Mouse (Mus musculus) intestine, postnatal 0 days (tissue): ENCODE results near the gene Pou4f1. TPM values are rescaled to one million over a fixed set of nuclear protein-coding genes. Genes with fewer than 3 reads are reported as not detected.
A peak's percentile ranks its signal among the peaks of the same experiment; 100 is the strongest.

ENCODE experiments used
- ATAC-seq: fragments of 200-750 bp; cut with Nextera tagmentation; 2 replicates; pipeline ENCODE4 v1.8.0; 2017; ENCODE audit warnings: mild to moderate bottlenecking, moderate TSS enrichment, moderate library complexity
- H3K27ac ChIP-seq: fragments of 300-500 bp; sonication (generic); 2 replicates; pipeline ENCODE4 v1.5.1; 2014; ENCODE audit warnings: mild to moderate bottlenecking, low read depth, low read length, moderate library complexity
- H3K27me3 ChIP-seq: fragments of 300-500 bp; sonication (generic); replicated peaks from 2 replicates; pipeline ENCODE4 v1.6.1; 2014; ENCODE audit warnings: low read length, mixed read lengths; ENCODE audit not compliant: control insufficient read depth, insufficient read depth
- H3K36me3 ChIP-seq: fragments of 300-500 bp; sonication (generic); 2 replicates; pipeline ENCODE4 v1.6.1; 2014; ENCODE audit warnings: mild to moderate bottlenecking, moderate library complexity; ENCODE audit not compliant: control insufficient read depth, insufficient read depth
- H3K4me1 ChIP-seq: fragments of 300-500 bp; sonication (generic); replicated peaks from 2 replicates; pipeline ENCODE4 v1.6.1; 2014; ENCODE audit warnings: antibody characterized with exemption, low read length, mixed read lengths; ENCODE audit not compliant: control insufficient read depth, insufficient read depth
- H3K4me2 ChIP-seq: fragments of 300-500 bp; sonication (generic); replicated peaks from 2 replicates; pipeline ENCODE4 v1.6.1; 2014; ENCODE audit warnings: low read depth, mild to moderate bottlenecking, moderate library complexity
- H3K4me3 ChIP-seq: fragments of 300-500 bp; sonication (generic); 2 replicates; pipeline ENCODE4 v1.5.1; 2014; ENCODE audit warnings: low read depth, low read length
- H3K9ac ChIP-seq: fragments of 300-500 bp; sonication (generic); 2 replicates; pipeline ENCODE4 v1.6.1; 2014; ENCODE audit warnings: mild to moderate bottlenecking, low read depth, low read length
- H3K9me3 ChIP-seq: fragments of 300-500 bp; sonication (generic); 2 replicates; pipeline ENCODE4 v1.6.1; 2016; ENCODE audit warnings: mixed run types; ENCODE audit not compliant: control insufficient read depth
- CTCF ChIP-seq: sonication (generic); IDR thresholded peaks from 2 replicates; pipeline ENCODE4 v1.5.1; 2016; ENCODE audit warnings: low read depth, mild to moderate bottlenecking, control low read depth, antibody characterized with exemption, moderate library complexity
- WGBS: fragments of 180-500 bp; shearing (Covaris S2); extraction: QIAGEN DNeasy Blood & Tissue Kit; methylation state at CpG from one replicate; pipeline ENCODE4 v1.1.7; 2014; 5-methylcytosine and 5-hydroxymethylcytosine counted together
- polyA plus RNA-seq: library from polyadenylated mRNA; unstranded; fragments of >200 nt; fragmentation: Nextera tagmentation; extraction: Ambion mirVana; gene quantifications from 2 replicates; pipeline ENCODE4 v1.2.1, GENCODE M21; 2015

The Pou4f1 gene
- polyA plus RNA-seq, 1 experiment from 2014 or later, result 0.25 TPM

- no peak for ATAC-seq
Measured at GRCm38 (mm10) chr14:104463631-104464250, 4.1 kb downstream of the Pou4f1 start.

GRCm38 (mm10) chr14:104461286-104462240 lies 6.2 kb downstream of the Pou4f1 start:
- TF ChIP-seq CTCF, result no peak
- Histone ChIP-seq H3K9ac (no peak overlapping the region), H3K4me2 (no peak overlapping the region), H3K9me3 (no peaks in the 10 kb centered on the region), H3K4me1 (0 out of 2 replicates have a peak, but pooled peaks cover 2% of the 10 kb centered on the region), H3K4me3 (no peak overlapping the region), H3K27me3 (peaks cover 87% of the 10 kb centered on the region), H3K27ac (no peak overlapping the region), H3K36me3 (no peaks in the 10 kb centered on the region)
- ATAC-seq, result no peak
- 4% methylated on average over 10 of the region's 10 CpGs for WGBS

More at GRCm38 (mm10) chr14:104463631-104464250, 4.1 kb downstream of the Pou4f1 start:
- H3K4me2 ChIP-seq, result no peak overlapping the region
- WGBS, result 6% methylated on average over 5 of the region's 5 CpGs
- H3K27ac ChIP-seq, result no peak overlapping the region
- no peaks in the 10 kb centered on the region for H3K36me3 ChIP-seq
- no peak overlapping the region for H3K9ac ChIP-seq
- peaks cover 91% of the 10 kb centered on the region for H3K27me3 ChIP-seq
- H3K4me3 ChIP-seq, result no peak overlapping the region
- no peak for TF ChIP-seq CTCF
- no peaks in the 10 kb centered on the region for H3K9me3 ChIP-seq
- peaks cover 9% of the 10 kb centered on the region; the same call in 1 of the 2 replicates for H3K4me1 ChIP-seq

DNA sequence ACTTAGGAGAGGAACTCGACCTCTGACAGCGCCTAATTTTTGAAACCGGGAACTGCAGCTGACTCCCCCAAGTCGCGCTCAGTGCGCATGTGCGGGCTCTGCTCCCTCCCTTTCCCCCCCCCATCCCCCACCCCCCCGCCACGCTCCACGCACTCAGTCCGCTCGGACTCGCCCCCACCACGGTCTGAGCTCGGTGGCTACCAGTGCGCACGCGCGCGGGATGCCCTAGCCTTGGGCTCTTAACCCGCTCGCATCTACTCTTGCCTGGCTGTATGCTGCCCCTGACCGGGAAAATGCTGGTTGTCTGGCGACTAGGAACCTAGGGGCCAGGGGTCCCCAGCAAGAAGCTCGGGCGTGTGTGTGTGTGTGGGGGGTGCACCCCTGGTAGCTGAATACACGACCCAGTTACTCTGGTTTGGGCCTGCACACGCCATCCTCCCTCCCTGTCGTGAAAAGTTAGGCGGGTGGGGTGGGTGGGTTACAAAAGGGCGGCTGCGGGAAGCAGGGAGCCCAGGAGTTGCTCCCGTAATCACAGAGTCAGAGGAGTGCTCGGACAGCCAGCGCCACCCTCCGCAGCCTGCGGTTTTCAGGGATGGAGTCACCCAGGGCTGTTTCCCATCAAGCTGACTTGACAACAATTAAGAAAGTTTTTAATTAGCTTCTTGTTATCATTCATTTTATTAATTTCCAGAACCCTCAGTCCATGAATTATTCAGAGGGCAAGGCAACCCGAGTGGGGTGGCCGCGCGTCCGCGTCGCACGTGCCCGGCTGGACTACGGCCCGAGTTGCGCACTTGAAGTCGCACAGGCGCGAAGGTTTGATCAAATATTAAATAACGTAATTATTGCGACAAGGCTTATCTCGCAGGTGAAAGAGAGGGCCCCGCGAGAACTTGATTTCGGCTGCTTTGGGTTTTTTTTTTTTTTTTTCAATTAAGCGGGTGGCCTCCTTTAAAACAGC lies 7.2 kb downstream of the Pou4f1 start:
- ATAC-seq, result no peak
- no peaks in the 10 kb centered on the region for H3K4me1 ChIP-seq
- no peak for TF ChIP-seq CTCF
- no peaks in the 10 kb centered on the region for H3K9me3 ChIP-seq
- H3K36me3 ChIP-seq, result no peaks in the 10 kb centered on the region
- 2% methylated on average over 59 of the region's 59 CpGs for whole genome bisulfite sequencing
- peaks cover 84% of the 10 kb centered on the region for H3K27me3 ChIP-seq
- H3K9ac ChIP-seq, result no peak overlapping the region
- H3K4me2 ChIP-seq, result no peak overlapping the region
- no peak overlapping the region for H3K27ac ChIP-seq
- peak overlapping the region; percentile 7; the same call in 1 of the 2 replicates for H3K4me3 ChIP-seq

DNA sequence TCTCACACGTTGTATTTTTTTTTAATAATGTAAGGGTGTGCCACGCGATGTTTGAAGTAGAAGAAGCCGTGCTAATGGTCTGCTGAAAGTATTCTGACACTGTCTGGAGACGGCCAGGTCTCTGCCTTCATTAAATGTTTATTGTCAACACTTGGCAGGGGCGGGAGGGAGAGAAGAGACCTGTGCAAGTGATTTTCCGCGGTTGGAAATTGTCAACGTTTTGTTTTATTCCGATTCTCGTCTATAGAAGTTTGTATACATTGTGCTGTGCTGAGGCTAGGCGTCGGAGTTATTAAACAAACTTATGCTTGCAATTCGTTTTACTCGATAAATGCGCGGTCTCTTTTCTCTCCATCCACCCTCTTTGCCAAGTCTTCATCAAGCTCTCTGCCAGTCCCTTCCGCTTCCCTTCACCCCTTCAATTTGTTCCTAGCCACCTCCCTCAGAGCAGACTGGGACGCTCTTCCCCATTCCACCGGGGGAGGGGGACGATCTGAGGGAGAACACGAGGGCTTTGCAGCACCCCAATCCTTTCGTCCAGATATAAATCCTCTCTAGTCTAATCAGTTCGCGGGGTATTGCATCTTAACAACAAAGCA lies 8.2 kb downstream of the Pou4f1 start:
- no peak for ATAC-seq
- TF ChIP-seq CTCF, result no peak
- Histone ChIP-seq H3K4me3 (no peak overlapping the region), H3K27ac (no peak overlapping the region), H3K9ac (no peak overlapping the region), H3K27me3 (peaks cover 84% of the 10 kb centered on the region), H3K9me3 (no peaks in the 10 kb centered on the region), H3K4me2 (no peak overlapping the region), H3K36me3 (no peaks in the 10 kb centered on the region), H3K4me1 (no peaks in the 10 kb centered on the region)
- WGBS, result 1% methylated on average over 25 of the region's 25 CpGs

GRCm38 (mm10) chr14:104458728-104459512 lies 8.9 kb downstream of the Pou4f1 start:
- no peak for ATAC-seq
- 3% methylated on average over 19 of the region's 19 CpGs for WGBS
- H3K4me2 ChIP-seq, result no peak overlapping the region
- H3K27me3 ChIP-seq, result peaks cover 84% of the 10 kb centered on the region
- TF ChIP-seq CTCF, result no peak
- no peak overlapping the region for H3K9ac ChIP-seq
- no peaks in the 10 kb centered on the region for H3K36me3 ChIP-seq
- no peaks in the 10 kb centered on the region for H3K4me1 ChIP-seq
- no peaks in the 10 kb centered on the region for H3K9me3 ChIP-seq
- H3K27ac ChIP-seq, result no peak overlapping the region
- H3K4me3 ChIP-seq, result no peak overlapping the region
